Mouse (Mus musculus): Measurements from ENCODE around the gene Zdhhc14. TPM values are rescaled to one million over a fixed set of nuclear protein-coding genes. Genes with fewer than 3 reads are reported as not detected.

Zdhhc14 gene
- total and polyA plus RNA-seq, 3 experiments, result 0.34 to 1.3 (median 0.35) TPM

- TF ChIP-seq NRF1 (IDR thresholded peaks at IDR 0.05; ENCODE audit: low read depth, low read length), result no peak
- no peak for TF ChIP-seq TCF12 (IDR thresholded peaks at IDR 0.05; ENCODE audit: low read depth, low read length)
- no peak for TF ChIP-seq USF1 (IDR thresholded peaks at IDR 0.05; ENCODE audit: low read depth, low read length)
- no peak for TF ChIP-seq HCFC1 (IDR thresholded peaks at IDR 0.05; ENCODE audit: low read depth, low read length)
- no peak for TF ChIP-seq CHD2 (IDR thresholded peaks at IDR 0.05; ENCODE audit: low read length)
- no peak for TF ChIP-seq MAFK (IDR thresholded peaks at IDR 0.05; ENCODE audit: insufficient replicate concordance, low read length)
- TF ChIP-seq UBTF (IDR thresholded peaks at IDR 0.05; ENCODE audit: low read depth, low read length), result no peak
- no peak for TF ChIP-seq BHLHE40 (IDR thresholded peaks at IDR 0.05; ENCODE audit: low read depth, low read length)
- TF ChIP-seq EP300 (IDR thresholded peaks at IDR 0.05; ENCODE audit: low read length), result no peak
- TF ChIP-seq RAD21 (IDR thresholded peaks at IDR 0.05; ENCODE audit: low read depth, low read length), result no peak
- TF ChIP-seq IRF4 (IDR thresholded peaks at IDR 0.05; ENCODE audit: low read depth, low read length), result no peak
- no peak for TF ChIP-seq USF2 (conservative IDR thresholded peaks at IDR 0.05; ENCODE audit: low read depth, low read length)
- TF ChIP-seq E2F4 (IDR thresholded peaks at IDR 0.05; ENCODE audit: insufficient replicate concordance, low read depth, low read length), result no peak
- TF ChIP-seq ZC3H11A (IDR thresholded peaks at IDR 0.05; ENCODE audit: low read depth, low read length), result no peak
- no peak for TF ChIP-seq MAX (IDR thresholded peaks at IDR 0.05; ENCODE audit: low read length)
- TF ChIP-seq CTCF (conservative IDR thresholded peaks at IDR 0.05 in 1 of 2, IDR thresholded peaks at IDR 0.05 in 1 of 2; ENCODE audit: low read depth in 2 of 2, low read length in 2 of 2), result no peak
- TF ChIP-seq POLR2AphosphoS2 (IDR thresholded peaks at IDR 0.05; ENCODE audit: low read depth, low read length), result no peak
- TF ChIP-seq KAT2A (IDR thresholded peaks at IDR 0.05; ENCODE audit: insufficient replicate concordance, low read length), result no peak
- no peak for TF ChIP-seq SMC3 (IDR thresholded peaks at IDR 0.05; ENCODE audit: low read depth, low read length)
- TF ChIP-seq POLR2A (IDR thresholded peaks at IDR 0.05; ENCODE audit: low read depth, low read length), result no peak
- H3K4me2 ChIP-seq (ENCODE audit: insufficient read depth, low read depth, poor library complexity, severe bottlenecking), result no peak overlapping the region
- H3K36me3 ChIP-seq (replicated peaks in 1 of 2; ENCODE audit: control insufficient read depth in 1 of 2, insufficient read depth in 1 of 2, low read length in 1 of 2), result no peaks in the 10 kb centered on the region
- no peak overlapping the region for H3K27ac ChIP-seq (ENCODE audit: insufficient read depth, low read depth)
- no peak overlapping the region for H3K4me3 ChIP-seq (replicated peaks in 1 of 3; ENCODE audit: low read depth in 2 of 3, low read length in 2 of 3, poor library complexity in 1 of 3)
- dilution Hi-C loops (cut with MboI; ENCODE audit: extremely low pct_ligation_motif_present, extremely low pct_unique_long_range_greater_than_20kb, low sequenced_read_pairs) (no loop called here), in situ Hi-C loops (cut with MboI; ENCODE audit: low pct_ligation_motif_present, low pct_unique_long_range_greater_than_20kb, low sequenced_read_pairs) (no loop called here)
- no peaks in the 10 kb centered on the region for H3K79me2 ChIP-seq (replicated peaks; ENCODE audit: control insufficient read depth, extremely low read depth, insufficient read depth, poor library complexity, severe bottlenecking)
- H3K4me1 ChIP-seq (ENCODE audit: control insufficient read depth in 1 of 2, insufficient read depth in 2 of 2), result peaks cover 0 to 11% of the 10 kb centered on the region in 2 experiments; a peak in 2 of 4 replicates
- no peak for DNase-seq (ENCODE audit: extremely low read depth)
- H3K9me3 ChIP-seq (replicated peaks; ENCODE audit: low read length), result no peaks in the 10 kb centered on the region
- H3K9ac ChIP-seq (ENCODE audit: insufficient read depth, low read depth), result no peak overlapping the region
- no peaks in the 10 kb centered on the region for H3K27me3 ChIP-seq (replicated peaks)
These were observed 122.5 kb downstream of the Zdhhc14 start for GRCm38 (mm10) chr17:5614771-5615318.

All from CH12.LX (cell line).